Mouse (Mus musculus) hindbrain, postnatal 0 days (tissue): Measurements from ENCODE around the gene Cuedc1. TPM values are rescaled to one million over a fixed set of nuclear protein-coding genes. Genes with fewer than 3 reads are reported as not detected.

Experiments used
- ATAC-seq: fragments of 200-750 bp; cut with Nextera tagmentation; 2 replicates; pipeline ENCODE4 v1.8.0; 2017; ENCODE audit warnings: mild to moderate bottlenecking, moderate TSS enrichment, moderate library complexity
- DNase-seq: peaks from one replicate; pipeline ENCODE4 v3.0.0-alpha.2; 2015; ENCODE audit warnings: low spot score
- H3K27ac ChIP-seq: fragments of 300-500 bp; sonication (generic); 2 replicates; pipeline ENCODE4 v1.5.1; 2014; ENCODE audit warnings: mild to moderate bottlenecking
- H3K27me3 ChIP-seq: fragments of 300-500 bp; sonication (generic); 2 replicates; pipeline ENCODE4 v1.6.1; 2014; ENCODE audit warnings: low read length, mixed read lengths; ENCODE audit not compliant: insufficient read depth
- H3K36me3 ChIP-seq: fragments of 300-500 bp; sonication (generic); 2 replicates; pipeline ENCODE4 v1.6.1; 2014; ENCODE audit warnings: low read length, mixed read lengths; ENCODE audit not compliant: insufficient read depth
- H3K4me1 ChIP-seq: fragments of 300-500 bp; sonication (generic); 2 replicates; pipeline ENCODE4 v1.6.1; 2014; ENCODE audit warnings: antibody characterized with exemption, low read length, mixed read lengths; ENCODE audit not compliant: insufficient read depth
- H3K4me2 ChIP-seq: fragments of 300-500 bp; sonication (generic); 2 replicates; pipeline ENCODE4 v1.6.1; 2014; ENCODE audit warnings: low read depth, mild to moderate bottlenecking, low read length, moderate library complexity, mixed read lengths
- H3K4me3 ChIP-seq: fragments of 300-500 bp; sonication (generic); 2 replicates; pipeline ENCODE4 v1.5.1; 2014; ENCODE audit warnings: low read length
- H3K9ac ChIP-seq: fragments of 300-500 bp; sonication (generic); replicated peaks from 2 replicates; pipeline ENCODE4 v1.6.1; 2014; ENCODE audit warnings: mild to moderate bottlenecking, low read length, moderate library complexity, mixed read lengths
- H3K9me3 ChIP-seq: fragments of 300-500 bp; sonication (generic); 2 replicates; pipeline ENCODE4 v1.6.1; 2016; ENCODE audit warnings: low read length, mixed read lengths
- CTCF ChIP-seq: IDR thresholded peaks from 2 replicates; pipeline ENCODE4 v1.5.1; 2016; ENCODE audit warnings: antibody characterized with exemption, control low read depth, low read depth
- WGBS: fragments of 180-500 bp; shearing (Covaris S2); extraction: QIAGEN DNeasy Blood & Tissue Kit; methylation state at CpG from one replicate; pipeline ENCODE4 v1.1.7; 2014; 5-methylcytosine and 5-hydroxymethylcytosine counted together
- polyA plus RNA-seq: library from polyadenylated mRNA; unstranded; fragments of >200 nt; fragmentation: Nextera tagmentation; extraction: Ambion mirVana; gene quantifications from 2 replicates; pipeline ENCODE4 v1.2.1, GENCODE M21; 2015
- total RNA-seq: library from RNA; depleted of rRNA; stranded (reverse); fragments of >200 nt; gene quantifications from 2 replicates; pipeline ENCODE4 v1.2.3, GENCODE M21; 2014

Cuedc1 gene
- total and polyA plus RNA-seq, 2 experiments from 2014 or later: 35.8 to 44.6 TPM

DNA sequence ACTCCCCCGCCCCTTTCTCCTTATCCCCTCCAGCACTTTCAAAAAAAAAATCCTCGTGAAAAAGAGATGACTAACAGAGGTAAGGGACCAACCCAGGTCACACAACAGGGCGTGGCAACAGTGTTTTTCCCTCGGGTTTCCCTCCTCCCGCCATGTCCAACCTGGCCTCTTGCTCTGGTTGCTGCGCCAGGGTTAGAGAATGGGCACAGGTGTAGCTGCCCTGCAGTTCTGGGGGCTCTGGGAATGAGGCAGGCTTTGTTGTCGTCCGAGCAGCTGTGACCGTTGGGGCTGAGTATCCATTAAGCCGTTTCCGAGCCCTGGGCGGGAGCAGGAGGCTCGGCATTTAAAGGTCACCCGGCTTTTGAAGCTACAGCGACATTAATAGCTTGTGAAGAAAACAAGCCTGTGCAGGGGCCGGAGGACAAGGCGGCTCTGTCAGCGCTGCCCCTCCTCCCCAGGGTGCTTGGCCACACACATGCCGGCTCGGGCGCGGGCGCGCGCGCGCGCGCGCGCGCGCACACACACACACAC is 63.3 kb downstream of the Cuedc1 start:
- peak; percentile 88 for DNase-seq
- Histone ChIP-seq H3K4me3 (peak overlapping the region; percentile 39), H3K4me2 (peak overlapping the region; percentile 72), H3K9ac (peak overlapping the region; percentile 62), H3K4me1 (peaks cover 44% of the 10 kb centered on the region), H3K27ac (peak overlapping the region; percentile 89), H3K9me3 (no peaks in the 10 kb centered on the region), H3K36me3 (no peaks in the 10 kb centered on the region), H3K27me3 (no peaks in the 10 kb centered on the region)
- under 1% methylated on average over 24 of the region's 33 CpGs for WGBS
- TF ChIP-seq CTCF: no peak
- ATAC-seq: peak; percentile 83

DNA sequence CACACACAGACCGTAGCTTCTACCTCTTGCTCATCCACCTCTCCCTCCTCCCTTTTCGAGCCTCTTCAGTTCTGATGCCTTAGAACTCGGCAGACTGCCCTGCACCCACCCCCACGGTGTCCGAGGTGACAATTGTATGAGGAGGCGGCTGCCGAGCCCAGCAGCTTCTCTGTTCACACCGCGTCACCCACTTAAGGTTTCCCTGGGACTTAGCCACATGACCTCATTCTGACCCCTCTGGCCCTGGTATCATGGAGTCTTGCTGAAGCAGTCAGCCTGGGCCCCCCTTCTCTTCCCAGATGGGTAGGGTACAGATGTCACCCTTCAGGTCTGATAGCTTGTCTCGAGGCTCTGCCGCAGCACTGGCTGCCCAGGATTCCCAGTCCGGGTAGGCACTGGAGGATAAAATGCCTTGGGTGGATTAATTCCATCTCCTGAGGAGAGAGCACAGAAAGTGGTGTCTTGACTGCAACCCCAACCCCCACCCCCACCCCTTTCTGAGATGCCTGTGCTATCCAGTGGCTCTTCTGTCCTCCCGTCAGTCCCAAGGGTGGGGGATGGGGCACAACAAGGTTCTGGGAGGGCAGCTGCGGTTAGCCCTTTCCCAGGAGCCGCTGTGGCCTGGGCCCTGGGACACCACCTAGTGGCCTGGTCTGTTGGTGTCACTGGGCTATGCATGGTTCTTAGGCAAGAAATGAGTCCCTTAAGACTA is 63.9 kb downstream of the Cuedc1 start:
- Histone ChIP-seq H3K4me1 (peaks cover 38% of the 10 kb centered on the region), H3K27ac (peak overlapping the region; percentile 89), H3K4me2 (peak overlapping the region; percentile 72), H3K9ac (peak overlapping the region; percentile 58), H3K36me3 (no peaks in the 10 kb centered on the region), H3K27me3 (no peaks in the 10 kb centered on the region), H3K4me3 (peak overlapping the region; percentile 39), H3K9me3 (no peaks in the 10 kb centered on the region)
- peak; percentile 76 for ATAC-seq
- peak; percentile 87 for DNase-seq
- 4% methylated on average over 13 of the region's 15 CpGs for WGBS
- TF ChIP-seq CTCF: peak; percentile 86

DNA sequence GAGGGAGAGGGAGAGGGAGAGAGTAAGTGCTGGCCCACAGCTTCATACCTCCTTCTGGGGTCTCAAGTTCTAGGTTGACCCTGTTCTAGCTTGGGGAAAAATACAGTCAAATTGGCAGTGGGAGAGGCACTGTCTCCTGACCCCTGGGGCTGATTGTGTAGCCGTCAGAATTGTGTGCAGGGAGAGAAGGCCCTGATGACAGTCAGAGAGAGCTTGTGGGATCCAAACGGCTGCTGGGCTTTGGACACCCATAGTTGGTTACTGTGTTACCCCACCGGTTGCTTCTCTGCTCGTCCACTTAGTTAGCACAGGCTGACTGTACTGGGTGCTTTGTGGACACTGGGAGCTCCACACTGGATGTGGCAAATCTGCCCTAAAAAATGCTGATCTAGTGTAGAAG is 64.9 kb downstream of the Cuedc1 start:
- H3K9me3 ChIP-seq: no peaks in the 10 kb centered on the region
- H3K4me1 ChIP-seq: peaks cover 38% of the 10 kb centered on the region
- no peak for TF ChIP-seq CTCF
- 50% methylated on average over 4 of the region's 4 CpGs for WGBS
- H3K27ac ChIP-seq: no peak overlapping the region
- DNase-seq (no peak), ATAC-seq (no peak)
- H3K36me3 ChIP-seq: no peaks in the 10 kb centered on the region
- H3K4me3 ChIP-seq: no peak overlapping the region
- H3K27me3 ChIP-seq: no peaks in the 10 kb centered on the region
- H3K4me2 ChIP-seq: no peak overlapping the region
- H3K9ac ChIP-seq: no peak overlapping the region

DNA sequence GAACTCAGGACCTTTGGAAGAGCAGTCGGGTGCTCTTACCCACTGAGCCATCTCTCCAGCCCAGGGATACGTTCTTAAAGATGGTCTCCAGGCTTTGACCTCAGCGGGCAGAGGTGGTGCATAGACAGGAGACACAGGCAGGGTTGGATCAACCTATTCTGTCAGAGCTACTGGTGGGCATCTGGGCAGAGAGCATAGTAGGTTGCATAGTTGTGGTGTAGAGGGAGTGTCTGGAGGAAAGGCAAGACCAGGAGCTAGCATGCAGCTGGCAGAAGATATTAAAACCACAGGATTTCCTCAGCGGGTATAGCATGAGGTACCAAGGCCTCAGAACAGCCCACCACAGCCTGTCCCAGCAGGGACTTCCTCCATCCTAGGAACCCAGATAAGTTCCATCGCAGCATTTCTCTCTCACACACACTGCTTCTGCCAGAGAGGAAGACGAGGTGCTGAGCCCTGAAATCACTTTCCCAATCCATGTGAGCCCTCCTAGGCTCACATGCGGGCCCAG is 66.4 kb downstream of the Cuedc1 start:
- H3K9ac ChIP-seq: no peak overlapping the region
- no peaks in the 10 kb centered on the region for H3K27me3 ChIP-seq
- DNase-seq: no peak
- H3K4me1 ChIP-seq: peaks cover 29% of the 10 kb centered on the region
- no peak overlapping the region for H3K4me2 ChIP-seq
- ATAC-seq: no peak
- TF ChIP-seq CTCF: no peak
- H3K27ac ChIP-seq: 0 out of 2 replicates have a peak overlapping the region, but pooled peaks have one; percentile 41
- 82% methylated on average over 7 of the region's 7 CpGs for WGBS
- no peaks in the 10 kb centered on the region for H3K36me3 ChIP-seq
- no peak overlapping the region for H3K4me3 ChIP-seq
- no peaks in the 10 kb centered on the region for H3K9me3 ChIP-seq

DNA sequence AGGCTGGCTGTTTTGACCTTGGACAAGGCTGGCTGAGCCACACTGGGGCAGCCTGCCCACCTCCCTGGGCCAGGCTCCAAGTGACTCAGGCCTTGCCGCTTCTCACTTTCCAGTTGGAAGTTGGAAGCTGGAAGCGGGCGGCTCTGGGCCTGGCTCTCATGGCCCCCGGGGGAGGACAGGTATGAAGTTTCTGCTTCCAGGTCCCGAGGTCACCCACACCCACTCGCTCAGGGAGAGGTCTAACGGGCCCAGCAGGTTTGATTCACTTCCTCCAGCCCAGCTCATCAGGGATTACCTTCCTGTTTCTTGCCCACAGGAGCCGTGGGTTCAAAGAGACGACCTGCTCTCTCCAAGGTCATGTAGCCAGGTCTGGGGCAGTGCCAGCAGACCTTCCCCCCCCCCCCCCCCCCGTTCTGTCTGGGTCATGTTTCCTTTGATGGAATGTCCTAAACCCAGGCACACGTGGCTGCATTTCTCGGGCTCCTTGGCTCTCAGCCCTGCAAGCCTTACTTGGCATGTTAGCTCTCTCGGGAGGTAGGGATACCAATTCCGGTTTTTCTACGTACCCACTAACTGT is 67.0 kb downstream of the Cuedc1 start:
- Histone ChIP-seq H3K9ac (no peak overlapping the region), H3K27ac (peak overlapping the region; percentile 41; the same call in 1 of the 2 replicates), H3K4me2 (no peak overlapping the region), H3K36me3 (no peaks in the 10 kb centered on the region), H3K4me1 (peaks cover 24% of the 10 kb centered on the region), H3K9me3 (no peaks in the 10 kb centered on the region), H3K27me3 (no peaks in the 10 kb centered on the region), H3K4me3 (no peak overlapping the region)
- WGBS: 35% methylated on average over 15 of the region's 15 CpGs
- ATAC-seq (no peak), DNase-seq (peak; percentile 23)
- no peak for TF ChIP-seq CTCF

DNA sequence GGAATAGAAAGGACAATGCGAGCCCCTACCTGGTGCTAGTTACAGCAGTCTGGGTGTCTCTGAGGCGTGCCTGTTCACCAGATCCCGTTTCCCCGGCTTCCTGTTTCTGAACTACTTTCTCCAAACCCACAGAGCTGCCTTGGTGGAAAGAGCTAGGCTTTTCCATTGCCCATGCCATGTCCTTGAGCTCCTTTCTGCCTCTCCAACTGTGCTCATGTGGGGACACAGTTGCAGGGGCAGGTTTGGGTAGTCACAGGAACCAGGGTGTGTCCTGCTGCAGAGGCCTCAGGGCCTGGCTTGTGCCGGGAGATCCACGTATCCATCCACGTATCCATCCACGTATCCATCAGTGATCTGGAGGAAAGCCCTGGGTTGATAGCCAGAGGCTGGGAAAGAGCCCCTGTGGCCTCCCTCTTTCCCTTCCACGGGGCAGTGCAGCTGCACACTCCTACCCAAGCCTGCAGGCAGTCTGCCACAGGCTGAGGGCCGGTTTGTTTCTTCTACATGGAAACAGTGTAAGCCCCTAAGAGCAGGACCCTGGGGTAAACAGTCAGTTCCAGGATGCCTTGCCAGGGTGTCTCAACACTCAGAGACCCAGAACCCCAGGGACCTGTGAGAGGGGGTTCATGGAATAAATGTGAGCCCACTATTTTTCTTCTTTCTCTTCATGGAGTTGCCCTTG is 68.0 kb downstream of the Cuedc1 start:
- no peak for TF ChIP-seq CTCF
- no peak overlapping the region for H3K4me3 ChIP-seq
- H3K9me3 ChIP-seq: no peaks in the 10 kb centered on the region
- peaks cover 17% of the 10 kb centered on the region for H3K4me1 ChIP-seq
- H3K36me3 ChIP-seq: no peaks in the 10 kb centered on the region
- no peak overlapping the region for H3K4me2 ChIP-seq
- H3K9ac ChIP-seq: no peak overlapping the region
- H3K27me3 ChIP-seq: no peaks in the 10 kb centered on the region
- peak overlapping the region; percentile 41; the same call in 1 of the 2 replicates for H3K27ac ChIP-seq
- DNase-seq (no peak), ATAC-seq (no peak)
- 55% methylated on average over 10 of the region's 10 CpGs for WGBS
